Mouse (Mus musculus) hindlimb bud, embryonic 11.5 days (tissue): ENCODE results near the gene Sez6l2.
A peak's percentile ranks its signal among the peaks of the same experiment; 100 is the strongest.

Source experiments
- DNase-seq: peaks from one replicate; pipeline ENCODE4 v3.0.0-alpha.2; 2012; ENCODE audit warnings: low read depth, low spot score; ENCODE audit errors: extremely low spot score

Gene Sez6l2

DNA sequence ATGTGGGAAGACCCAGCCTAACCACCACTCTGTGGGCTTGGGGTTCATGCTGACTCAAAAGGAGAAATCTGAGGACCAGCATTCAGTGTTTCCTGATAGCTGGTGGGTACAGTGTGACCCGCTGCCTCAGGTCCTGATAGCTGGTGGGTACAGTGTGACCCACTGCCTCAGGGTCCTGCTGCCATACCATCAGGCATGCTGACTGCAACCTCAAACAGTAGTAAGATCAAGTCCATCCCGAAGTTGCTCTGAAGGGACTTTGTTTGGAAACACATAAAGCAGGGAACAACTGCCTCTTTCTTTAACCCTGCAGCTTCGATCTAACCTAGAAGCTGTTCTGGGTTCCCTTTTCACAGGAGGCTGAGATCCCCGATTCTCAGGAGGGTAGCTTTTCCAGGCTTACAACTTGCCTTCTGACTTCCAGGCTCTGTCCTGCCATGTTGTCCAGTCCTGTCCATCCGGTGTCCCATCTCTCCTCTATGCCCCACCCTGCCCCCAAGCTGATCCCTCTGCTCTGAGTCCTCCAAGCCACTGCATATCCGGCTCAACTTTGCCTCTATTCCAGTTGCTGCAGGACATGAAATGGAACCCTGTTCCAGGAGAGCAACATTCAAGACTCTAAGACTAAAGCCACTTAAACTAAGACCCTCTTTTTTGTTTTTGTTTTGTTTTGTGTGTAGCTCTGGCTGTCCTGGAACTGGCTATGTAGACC is 57.1 kb downstream of the Sez6l2 start:
- no peak for DNase-seq

DNA sequence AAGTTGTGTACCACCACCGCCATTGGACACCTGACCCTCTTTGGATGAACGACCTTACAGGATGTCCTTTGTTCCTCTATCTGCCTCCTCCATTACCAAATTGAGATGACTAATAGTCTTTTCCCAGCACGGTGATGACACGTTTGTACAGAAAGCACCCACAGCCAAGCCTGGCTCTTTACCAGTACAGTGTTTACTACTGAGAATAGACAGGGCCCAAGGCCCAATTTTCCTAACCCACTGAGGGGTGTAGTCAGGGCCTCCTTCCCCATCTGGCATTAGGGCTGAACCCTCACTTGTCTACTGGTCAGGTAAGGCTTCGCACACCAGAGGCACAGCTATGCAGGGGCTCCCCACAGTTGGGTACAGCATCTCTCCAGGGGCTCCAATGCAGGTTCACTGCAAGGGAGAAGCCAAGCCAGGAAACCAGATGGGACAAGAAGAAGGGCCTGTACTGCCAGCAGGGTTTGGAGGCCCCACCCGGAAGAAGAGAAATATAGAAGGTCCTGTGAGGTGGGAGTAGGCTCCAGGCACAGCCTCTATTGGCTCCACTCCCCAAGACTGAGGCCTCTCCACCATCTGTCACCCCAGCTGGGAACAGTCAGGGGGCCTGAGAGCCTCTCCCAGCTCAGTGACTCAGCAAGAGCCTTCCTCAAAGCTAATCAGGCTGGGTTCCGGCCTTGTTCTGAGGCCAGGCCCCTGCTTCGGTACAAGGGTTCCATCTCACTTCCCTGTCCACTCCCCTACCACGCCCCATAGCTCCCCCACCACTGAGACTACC is 58.1 kb downstream of the Sez6l2 start:
- no peak for DNase-seq

DNA sequence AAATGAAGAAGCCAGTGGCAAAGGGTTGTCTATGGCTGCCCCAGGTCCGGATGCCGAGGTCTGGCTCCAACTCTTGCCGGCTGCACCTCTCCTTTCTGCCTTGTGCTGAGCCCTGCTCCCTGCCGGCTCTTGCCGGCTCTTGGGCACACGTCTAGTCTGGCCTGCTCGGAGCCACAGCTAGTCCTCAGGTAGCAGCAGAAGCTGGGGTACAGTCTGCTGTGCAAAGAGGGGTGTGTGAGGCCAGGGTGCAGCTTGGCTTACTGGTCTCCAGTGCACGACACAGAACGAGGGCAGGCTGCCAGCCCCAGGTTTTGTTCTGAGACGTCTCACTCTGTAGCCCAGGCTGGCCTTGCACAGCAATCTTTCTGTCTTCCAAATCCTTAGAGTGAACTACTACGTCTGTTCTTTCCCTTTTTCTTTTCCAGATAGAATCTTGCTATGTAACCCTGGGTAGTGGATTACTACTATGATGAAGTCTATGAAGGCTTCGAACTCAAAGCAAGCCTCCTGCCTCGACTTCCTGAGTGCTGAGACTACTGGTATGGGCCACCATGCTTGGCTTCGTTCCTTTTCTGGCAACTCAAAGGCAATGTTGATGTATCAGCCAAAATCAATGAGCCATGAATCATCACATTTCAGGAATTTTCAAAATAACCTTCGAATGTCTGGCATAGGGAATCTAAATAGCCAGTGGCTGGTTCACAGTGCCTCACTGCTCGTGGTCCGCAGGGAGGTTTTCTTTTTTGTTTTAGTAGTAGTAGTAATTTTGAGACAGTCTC is 59.1 kb downstream of the Sez6l2 start:
- no peak for DNase-seq

DNA sequence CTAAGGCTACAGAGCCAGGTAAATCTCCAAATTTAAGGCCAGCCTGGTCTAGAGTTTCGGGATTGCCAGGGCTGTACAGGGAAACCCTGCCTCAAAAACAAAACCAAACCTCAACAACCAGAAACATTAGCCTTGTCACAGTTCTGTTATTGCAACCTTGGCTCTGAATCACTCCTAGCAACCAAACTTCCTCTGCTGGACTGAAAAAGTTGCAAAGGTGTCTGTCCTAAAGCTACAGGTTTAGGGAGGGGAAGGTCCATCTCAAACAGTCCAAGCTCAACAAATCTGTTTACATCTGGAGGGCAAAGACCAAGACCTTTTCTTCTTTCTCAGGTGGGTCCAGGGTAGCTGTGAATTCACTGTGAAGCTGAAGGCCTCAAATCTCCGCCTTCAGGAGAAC is 60.7 kb downstream of the Sez6l2 start:
- no peak for DNase-seq

DNA sequence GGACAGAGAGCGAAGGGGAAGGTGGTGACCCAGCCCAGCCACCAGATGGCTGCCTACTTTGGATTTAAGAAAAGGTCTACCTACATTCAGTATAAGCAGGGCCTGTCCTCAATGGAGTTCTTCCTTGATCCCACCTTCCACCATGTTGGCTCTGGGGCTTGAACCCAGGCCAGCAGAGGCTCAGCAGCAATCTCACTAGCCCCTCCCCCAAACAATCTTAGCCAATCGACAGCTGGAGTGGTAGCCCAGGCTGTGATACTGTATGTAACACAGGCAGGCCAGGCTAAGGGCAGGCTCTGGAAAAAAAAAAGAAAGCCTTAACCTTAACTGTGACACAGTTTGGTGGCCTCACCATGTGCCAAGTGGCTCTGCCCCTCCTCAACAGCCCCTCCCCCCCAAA is 61.4 kb downstream of the Sez6l2 start:
- no peak for DNase-seq

DNA sequence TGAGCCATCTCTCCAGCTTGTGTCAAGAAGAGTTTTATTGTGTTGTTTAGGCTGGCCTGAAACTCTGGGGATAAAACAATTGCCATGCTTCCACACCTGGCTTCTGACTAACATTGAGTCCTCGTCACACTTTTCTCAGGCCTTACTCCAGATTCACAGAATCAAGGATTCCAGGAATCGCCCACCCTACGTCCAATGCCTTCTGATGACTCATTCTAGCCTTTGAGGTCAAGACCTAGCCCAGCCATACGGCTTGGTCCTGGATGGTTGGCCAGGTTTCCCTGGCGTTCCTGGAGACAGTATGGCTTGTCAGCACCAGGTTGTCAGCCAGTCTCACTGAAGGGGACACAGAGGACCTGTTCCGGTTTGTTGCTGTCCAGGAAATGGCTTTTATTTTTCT is 62.0 kb downstream of the Sez6l2 start:
- DNase-seq = no peak

DNA sequence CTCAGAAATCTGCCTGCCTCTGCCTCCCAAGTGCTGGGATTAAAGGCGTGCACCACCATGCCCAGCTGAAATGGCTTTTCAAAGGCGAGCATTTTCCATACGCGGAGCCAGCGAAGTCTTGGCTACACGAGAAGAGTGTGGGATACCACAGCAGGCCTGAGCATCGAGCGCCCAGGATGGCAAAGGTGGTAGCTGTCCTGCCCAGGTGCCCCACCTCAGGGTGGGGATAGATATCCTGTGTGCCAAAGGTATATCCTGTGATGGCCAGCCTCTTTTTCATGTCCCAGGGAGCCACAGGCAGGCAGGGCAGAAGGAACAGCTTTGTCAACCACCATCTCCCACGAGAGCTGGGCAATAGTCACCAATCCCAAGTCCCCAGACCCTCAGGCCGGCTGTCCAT is 62.5 kb downstream of the Sez6l2 start:
- DNase-seq = no peak

DNA sequence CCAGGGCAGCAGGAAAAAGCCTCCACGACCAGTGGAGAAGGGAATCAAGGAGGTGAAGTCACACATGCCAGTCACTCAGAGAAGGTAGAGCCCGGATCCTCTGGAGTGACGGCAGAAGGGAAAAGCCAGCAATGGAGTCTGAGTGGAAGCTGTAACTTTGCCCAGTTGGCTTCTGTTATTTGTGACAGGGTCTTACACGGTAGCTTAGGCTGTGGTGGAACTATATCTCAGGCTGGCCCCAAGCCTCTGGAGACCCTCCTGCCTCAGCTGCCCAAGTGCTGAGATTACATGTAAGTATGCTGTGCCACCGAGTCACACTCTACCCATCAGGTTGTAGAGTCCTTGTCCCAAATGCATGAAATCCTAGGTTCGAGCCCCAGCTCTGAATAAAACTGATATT is 63.0 kb downstream of the Sez6l2 start:
- DNase-seq = no peak

DNA sequence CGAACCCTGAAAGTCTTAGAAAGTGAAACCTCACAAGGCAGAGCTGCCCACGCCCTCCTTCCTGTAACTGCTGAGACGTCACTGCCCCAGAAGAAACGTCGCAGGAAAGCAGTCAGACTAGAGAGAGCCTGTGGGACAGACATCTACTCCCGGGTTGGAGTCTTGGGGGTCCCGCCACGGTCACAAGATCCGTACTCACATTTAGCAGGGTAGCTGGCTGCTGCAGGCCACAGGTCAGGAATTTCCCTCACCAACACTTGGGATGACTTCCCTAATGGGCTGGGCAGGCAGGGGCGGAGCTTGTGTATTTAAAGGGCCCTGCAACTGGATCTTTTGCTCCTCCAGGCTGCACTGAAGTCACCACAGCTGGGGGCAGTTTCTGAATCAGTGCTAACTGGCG is 64.0 kb downstream of the Sez6l2 start, which contains the start of gene Mvp:
Gene Mvp (minus strand): TSS at position 302 of the 400 bp plus-strand sequence.
- DNase-seq = no peak

DNA sequence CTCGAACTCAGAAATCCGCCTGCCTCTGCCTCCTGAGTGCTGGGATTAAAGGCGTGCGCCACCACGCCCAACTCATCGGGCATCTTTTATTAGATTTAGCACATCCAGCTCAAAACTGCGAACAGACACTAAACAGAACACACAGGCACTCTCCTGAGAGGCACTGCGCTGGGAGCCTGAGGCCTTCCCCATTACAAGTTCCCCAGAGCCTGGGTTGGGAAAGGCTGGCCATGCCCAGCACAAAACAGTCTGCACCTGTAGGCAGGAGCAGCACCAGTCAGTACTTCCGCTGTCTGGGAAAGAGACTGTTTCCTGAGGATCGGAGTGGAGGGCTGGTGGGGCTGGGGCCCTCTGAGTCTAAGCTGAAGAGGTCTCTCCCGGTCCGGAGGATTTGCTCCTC is 64.6 kb downstream of the Sez6l2 start:
- no peak for DNase-seq

DNA sequence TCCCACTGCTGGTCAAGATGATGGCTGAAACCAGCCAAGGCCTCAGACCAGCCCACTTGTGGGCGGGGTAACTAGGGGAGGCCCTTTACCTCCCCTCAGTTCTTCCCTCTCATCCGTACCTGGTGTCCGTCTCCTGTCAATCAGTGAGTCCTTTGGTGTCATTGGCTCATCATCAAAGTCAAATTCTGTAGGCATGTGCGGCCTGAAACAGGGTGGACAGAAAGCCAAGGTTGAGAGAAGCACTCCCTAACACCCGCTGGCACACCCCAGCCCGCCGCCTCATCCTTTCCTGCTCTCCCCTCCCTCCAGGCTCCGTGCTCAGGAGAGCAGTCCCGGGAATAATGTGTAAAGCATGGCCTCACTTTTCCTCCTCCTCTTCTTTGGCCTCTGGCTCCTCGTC is 65.7 kb downstream of the Sez6l2 start:
- no peak for DNase-seq

DNA sequence TGATC is 65.9 kb downstream of the Sez6l2 start, which contains the start of gene Pagr1b:
Gene Pagr1b (minus strand): TSS at position 4 of the 5 bp plus-strand sequence.
- DNase-seq = no peak

DNA sequence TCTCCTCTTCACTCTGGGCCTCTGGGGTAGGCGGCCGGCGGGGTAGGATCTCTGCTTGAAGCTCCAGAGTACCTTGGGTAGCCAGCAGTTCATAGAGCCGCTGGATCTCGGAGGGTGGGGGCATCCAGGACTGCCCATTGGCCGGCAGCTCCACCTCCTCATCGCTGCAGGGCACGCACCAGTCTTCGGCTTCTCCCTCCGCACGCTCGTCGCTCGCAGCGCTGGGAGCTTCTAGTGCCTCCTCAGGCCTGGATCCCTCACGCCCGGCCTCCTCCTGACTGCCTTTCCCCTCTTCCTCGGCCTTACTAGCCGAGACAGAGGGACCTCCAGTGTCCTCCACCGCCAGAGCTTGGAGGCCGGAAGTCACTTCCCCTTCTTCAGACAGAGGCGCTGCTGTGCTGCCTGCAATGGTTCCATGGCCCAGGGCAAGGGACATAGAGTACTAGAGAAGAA is 66.1 kb downstream of the Sez6l2 start:
- DNase-seq = no peak

DNA sequence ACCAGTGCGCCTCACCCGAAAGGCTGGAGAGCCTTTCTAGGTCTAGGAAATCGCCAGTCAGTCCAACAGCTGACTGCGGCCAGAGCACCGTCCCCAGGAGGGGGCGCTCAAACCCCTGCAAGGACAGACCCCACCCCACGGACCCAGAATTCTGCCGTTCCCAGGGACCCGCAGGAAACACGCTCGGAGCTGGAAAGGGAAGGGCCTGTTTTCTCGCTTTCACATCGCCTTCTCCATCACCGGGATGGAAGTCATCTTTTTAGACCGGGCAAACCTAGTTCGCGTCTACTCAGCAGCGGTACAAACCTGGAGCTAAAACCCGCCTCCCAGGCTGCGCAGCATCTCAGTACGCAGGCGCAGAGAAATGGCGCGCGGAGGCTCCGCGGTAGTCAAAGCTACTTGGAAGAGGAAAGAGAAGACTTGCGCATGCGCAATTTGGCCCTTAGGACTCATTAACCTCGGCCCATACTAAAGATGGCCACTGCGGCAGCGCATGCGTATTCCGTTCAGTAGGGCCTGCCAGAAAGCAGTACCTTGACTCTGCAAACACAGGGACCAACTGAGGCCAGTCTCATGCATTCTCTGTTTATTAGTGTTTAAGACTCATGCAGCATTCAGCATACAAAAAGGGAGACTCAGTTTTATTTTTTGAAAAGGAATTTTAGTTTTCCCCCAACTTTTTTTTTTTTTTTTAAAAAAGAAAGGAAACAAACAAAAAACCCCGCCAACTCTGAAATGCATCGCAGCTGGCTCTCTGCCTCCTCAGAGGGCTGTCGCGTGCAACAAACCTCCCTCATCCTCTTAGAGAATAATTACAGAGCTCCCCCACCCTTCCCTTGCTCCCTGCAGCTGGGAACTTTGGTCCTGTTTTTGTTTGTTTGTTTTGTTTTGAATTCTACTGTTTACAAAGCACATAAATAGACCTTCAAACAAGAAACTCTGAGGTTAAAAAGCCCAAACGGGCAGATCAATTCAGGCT is 66.9 kb downstream of the Sez6l2 start, which contains the start of gene Pagr1a:
Gene Pagr1a (minus strand): TSS at position 382 of the 979 bp plus-strand sequence.
- peak; percentile 100 for DNase-seq

DNA sequence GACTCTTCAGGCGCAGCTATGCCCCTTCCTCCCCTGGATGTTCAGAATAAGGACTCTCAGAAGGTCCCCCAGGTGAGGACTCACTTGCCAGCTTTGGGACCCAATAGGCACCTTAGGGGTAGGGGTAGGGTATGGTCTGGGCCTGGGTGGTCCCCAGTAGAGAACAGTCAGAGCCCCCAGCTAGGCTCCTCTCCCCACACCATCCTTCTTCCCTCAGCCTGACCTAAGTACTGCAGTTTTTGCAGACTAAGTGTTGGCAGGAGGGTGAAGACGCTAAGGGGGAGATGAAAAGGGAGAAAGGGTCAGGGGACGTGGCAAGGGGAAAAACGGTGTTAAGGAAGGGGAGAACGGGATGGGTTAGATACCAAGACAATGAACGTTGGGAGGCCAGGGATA is 67.6 kb downstream of the Sez6l2 start:
- DNase-seq = no peak

DNA sequence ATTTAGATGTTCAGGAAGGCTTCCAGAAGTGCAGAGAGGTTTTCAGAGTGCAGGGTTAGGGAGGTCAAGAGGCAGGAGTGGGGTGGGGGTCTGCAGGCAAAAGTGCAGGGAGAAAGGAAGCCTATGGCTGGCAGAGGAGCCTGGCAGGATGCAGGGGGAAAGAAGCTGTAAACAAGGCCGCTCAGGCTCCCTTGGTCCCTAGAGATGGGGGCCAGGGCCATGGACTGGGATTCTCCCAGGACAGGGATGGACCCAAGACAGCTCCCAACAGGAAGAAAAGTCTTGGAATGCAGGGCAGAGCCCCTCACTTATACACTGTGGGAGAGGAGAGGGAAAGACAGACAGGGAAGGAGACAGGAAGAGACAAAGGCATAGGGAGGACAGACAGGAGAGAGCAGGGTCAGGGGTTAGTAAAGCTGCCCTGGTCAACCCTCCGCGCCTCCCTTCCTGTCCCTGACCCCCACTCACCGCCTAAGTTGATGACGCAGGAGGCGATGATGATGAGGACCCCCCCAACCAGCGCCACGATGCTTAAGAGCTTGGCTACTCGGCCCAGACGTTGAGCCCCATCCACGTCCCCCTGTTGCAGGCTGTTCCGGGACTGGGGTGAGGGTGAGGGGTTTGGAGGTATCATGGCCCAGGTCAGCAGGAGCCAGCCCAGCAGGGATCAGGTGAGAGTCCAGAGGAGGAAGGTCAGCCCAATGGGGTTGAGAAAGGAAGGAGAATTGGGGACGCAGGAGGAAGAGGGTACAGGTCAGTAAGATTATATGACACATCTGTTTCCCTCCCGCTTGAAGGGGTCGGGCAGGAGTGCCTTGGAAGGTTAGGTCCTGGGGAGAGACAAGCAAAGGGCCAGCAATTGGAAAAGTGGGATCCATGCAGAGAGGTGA is 68.3 kb downstream of the Sez6l2 start:
- no peak for DNase-seq

DNA sequence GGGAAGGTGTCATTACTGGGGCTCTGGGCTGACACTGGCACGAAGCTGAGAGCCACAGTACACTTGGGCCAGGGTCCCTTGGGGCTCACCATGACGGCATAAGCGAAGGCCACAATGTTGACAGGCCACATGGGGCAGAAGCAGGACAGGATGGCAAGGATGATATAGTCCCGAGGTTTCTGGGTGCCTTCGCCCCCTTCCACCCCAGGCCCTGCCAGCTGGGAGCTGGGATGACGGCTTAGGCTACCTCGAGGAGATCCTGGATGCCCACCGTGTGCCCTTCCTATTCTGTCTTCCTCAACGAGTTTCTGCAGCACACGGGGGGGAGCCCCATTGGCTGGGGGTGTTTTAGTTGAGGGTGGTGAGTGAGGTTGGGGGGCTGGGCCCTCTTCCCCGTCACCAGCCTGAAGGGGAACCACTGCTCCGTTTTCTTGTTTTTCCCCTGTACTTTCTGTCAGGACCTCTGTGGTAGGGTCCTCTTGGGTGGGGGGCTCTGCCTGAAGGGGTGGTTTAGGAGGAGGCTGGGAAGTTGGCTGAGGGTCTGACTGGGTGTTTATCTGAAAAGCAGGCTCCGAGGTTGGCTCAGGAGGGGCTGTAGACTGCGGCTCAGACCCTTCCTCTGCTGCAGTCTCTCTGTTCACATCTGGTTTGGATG is 69.1 kb downstream of the Sez6l2 start:
- no peak for DNase-seq

DNA sequence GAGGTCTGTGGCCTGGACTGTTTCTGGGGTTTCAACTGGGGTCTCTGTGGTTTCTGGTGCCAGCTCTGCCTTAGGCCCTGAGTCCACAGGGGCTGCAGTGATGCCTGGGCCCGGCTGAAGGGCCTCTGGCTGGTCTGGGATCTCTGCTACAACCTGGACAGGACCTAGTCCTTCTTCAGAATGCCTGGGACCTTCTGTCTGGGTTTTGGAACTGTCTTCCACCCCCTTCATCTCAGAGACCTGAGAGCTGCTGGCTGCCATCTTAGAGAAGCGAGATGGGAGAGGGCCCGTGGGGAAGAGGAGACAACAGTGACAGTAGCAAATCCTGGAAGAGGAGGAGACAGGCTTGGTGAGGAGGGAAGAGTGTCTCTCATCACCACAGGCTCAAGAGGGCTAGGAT is 69.7 kb downstream of the Sez6l2 start:
- no peak for DNase-seq
